Comparison of ENCODE assay signal across 21 mouse cellular contexts in genomic region chr7:123148935-123149334, GRCm38 (mm10). TPM values are rescaled to one million over a fixed set of nuclear protein-coding genes. Genes with fewer than 3 reads are reported as not detected.
DNase-seq lines count a peak whose midpoint lies in the region; ATAC-seq and TF ChIP-seq lines count a peak whose summit lies in the region.
"Had no signal": no experiment of that assay in that cellular context is flagged by ENCODE, and none has a peak within 500 bp of the region (broad histone marks: within the 10 kb centered on the region; RNA-seq: fewer than 3 reads in every experiment).

No protein-coding gene starts in this region.

- no peaks in the 10 kb centered on the region for H3K9me3 ChIP-seq in liver, embryonic 12.5 days (replicated peaks)
- no peaks in the 10 kb centered on the region for H3K9me3 ChIP-seq in liver, postnatal 0 days (ENCODE audit: low read length)
- H3K9me3 ChIP-seq: embryonic facial prominence, embryonic 10.5 days; forebrain, embryonic 13.5 days; heart, embryonic 13.5 days; hindbrain, embryonic 13.5 days; intestine, embryonic 15.5 days had no signal

- DNase-seq in liver, postnatal 0 days = no peak
- no peak for DNase-seq in gastrocnemius, postnatal 36 days
- DNase-seq in kidney, adult 8-10 months = no peak
- DNase-seq in lung, postnatal 25 days (ENCODE audit: low spot score) = no peak
- DNase-seq: adrenal gland, adult 2 months; adrenal gland, postnatal 36 days; cerebellum, adult 11-12 months; cerebellum, adult 9-10 months; cerebellum, postnatal 25 days; forebrain, postnatal 0 days; heart, postnatal 4 days had no signal

- H3K4me1 ChIP-seq in liver, embryonic 12.5 days = peaks cover 6% of the 10 kb centered on the region; the same call in 1 of the 2 replicates
- H3K4me1 ChIP-seq in liver, postnatal 0 days (ENCODE audit: insufficient read depth) = no peaks in the 10 kb centered on the region
- H3K4me1 ChIP-seq: embryonic facial prominence, embryonic 10.5 days; forebrain, embryonic 13.5 days; hindbrain, embryonic 13.5 days; intestine, embryonic 15.5 days had no signal

- intact Hi-C loops in gastrocnemius, postnatal 36 days (cut with DNase I) = loop anchor here (5.0 kb wide), 1 partner anchor 33 kb away; no protein-coding TSS in a partner anchor

- no peaks in the 10 kb centered on the region for H3K27me3 ChIP-seq in liver, embryonic 12.5 days (replicated peaks)
- H3K27me3 ChIP-seq in liver, postnatal 0 days (ENCODE audit: insufficient read depth, low read length) = no peaks in the 10 kb centered on the region
- H3K27me3 ChIP-seq: CH12.LX; forebrain, embryonic 13.5 days; heart, embryonic 13.5 days; hindbrain, embryonic 13.5 days; intestine, embryonic 15.5 days; Patski had no signal

- no peak for TF ChIP-seq EP300 in liver, postnatal 0 days (IDR thresholded peaks at IDR 0.05; ENCODE audit: low read depth)

- H3K36me3 ChIP-seq in liver, embryonic 12.5 days = peaks cover 71% of the 10 kb centered on the region
- peaks cover 20% of the 10 kb centered on the region for H3K36me3 ChIP-seq in liver, postnatal 0 days (replicated peaks; ENCODE audit: insufficient read depth, low read length)
- H3K36me3 ChIP-seq: intestine, embryonic 15.5 days had no signal

- no peak overlapping the region for H3K27ac ChIP-seq in liver, embryonic 12.5 days
- H3K27ac ChIP-seq in liver, postnatal 0 days (ENCODE audit: low read depth) = no peak overlapping the region
- H3K27ac ChIP-seq: embryonic facial prominence, embryonic 10.5 days; forebrain, embryonic 13.5 days; heart, embryonic 13.5 days; hindbrain, embryonic 13.5 days; intestine, embryonic 15.5 days had no signal

- 0 out of 2 replicates have a peak, but pooled peaks have one; percentile 13 for ATAC-seq in liver, embryonic 12.5 days
- no peak for ATAC-seq in liver, postnatal 0 days
- ATAC-seq in hematopoietic stem cell, adult 5-6 weeks (replicated peaks in 1 of 2; ENCODE audit: insufficient read depth in 1 of 2, low FRiP score in 2 of 2, low TSS enrichment in 1 of 2, low read depth in 1 of 2, poor library complexity in 2 of 2, severe bottlenecking in 2 of 2) = peak; percentile 69 to 80; a peak in 3 of 4 replicates
- peak; percentile 96 for ATAC-seq in megakaryocyte progenitor cell, adult 5-6 weeks (replicated peaks; ENCODE audit: poor library complexity)
- ATAC-seq: forebrain, embryonic 13.5 days; forebrain, postnatal 0 days; intestine, embryonic 15.5 days; Patski had no signal

- no peak for TF ChIP-seq CTCF in liver, postnatal 0 days (IDR thresholded peaks at IDR 0.05; ENCODE audit: low read depth)

- 65% methylated on average over 9 of the region's 9 CpGs for WGBS in liver, embryonic 12.5 days (ENCODE audit: insufficient replicate concordance)
- 58% methylated on average over 9 of the region's 9 CpGs for WGBS in liver, postnatal 0 days (ENCODE audit: insufficient replicate concordance)

- H3K9ac ChIP-seq in liver, embryonic 12.5 days = no peak overlapping the region
- no peak overlapping the region for H3K9ac ChIP-seq in liver, postnatal 0 days (replicated peaks)
- H3K9ac ChIP-seq: forebrain, embryonic 13.5 days; forebrain, postnatal 0 days; heart, embryonic 13.5 days; hindbrain, embryonic 13.5 days; intestine, embryonic 15.5 days had no signal

- no peak overlapping the region for H3K4me3 ChIP-seq in liver, embryonic 12.5 days
- H3K4me3 ChIP-seq in liver, postnatal 0 days (ENCODE audit: low read depth, low read length) = no peak overlapping the region
- H3K4me3 ChIP-seq: embryonic facial prominence, embryonic 10.5 days; forebrain, embryonic 13.5 days; heart, embryonic 13.5 days; hindbrain, embryonic 13.5 days; intestine, embryonic 15.5 days had no signal

- no peak overlapping the region for H3K4me2 ChIP-seq in liver, embryonic 12.5 days
- no peak overlapping the region for H3K4me2 ChIP-seq in liver, postnatal 0 days (ENCODE audit: low read depth, low read length)
- H3K4me2 ChIP-seq: forebrain, embryonic 13.5 days; heart, embryonic 13.5 days; hindbrain, embryonic 13.5 days; intestine, embryonic 15.5 days had no signal

RNA-seq across cellular contexts. Expression of gene Tnrc6a, which starts 25.2 kb away (rescaled TPM):
- 24.7 and 29.8 TPM in 2 replicates for polyA plus RNA-seq in liver, embryonic 12.5 days (2016; fragmentation: Nextera tagmentation; extraction: Ambion mirVana)
- polyA plus RNA-seq in liver, postnatal 0 days (2015; fragmentation: Nextera tagmentation; extraction: Ambion mirVana) = 26.8 and 28.9 TPM in 2 replicates
- 50.2 and 53.0 TPM in 2 replicates for total RNA-seq in hematopoietic stem cell, adult 5-6 weeks (2017)
- 20.9 and 29.3 TPM in 2 replicates for total RNA-seq in megakaryocyte progenitor cell, adult 5-6 weeks (2015)
- total RNA-seq in megakaryocyte progenitor cell, adult 5-6 weeks (2017) = 20.2 and 51.3 TPM in 2 replicates
- total RNA-seq in gastrocnemius, postnatal 36 days (2021) = 10 to 100 TPM; 15.5 to 22.5 TPM
